In the genomic region with DNA sequence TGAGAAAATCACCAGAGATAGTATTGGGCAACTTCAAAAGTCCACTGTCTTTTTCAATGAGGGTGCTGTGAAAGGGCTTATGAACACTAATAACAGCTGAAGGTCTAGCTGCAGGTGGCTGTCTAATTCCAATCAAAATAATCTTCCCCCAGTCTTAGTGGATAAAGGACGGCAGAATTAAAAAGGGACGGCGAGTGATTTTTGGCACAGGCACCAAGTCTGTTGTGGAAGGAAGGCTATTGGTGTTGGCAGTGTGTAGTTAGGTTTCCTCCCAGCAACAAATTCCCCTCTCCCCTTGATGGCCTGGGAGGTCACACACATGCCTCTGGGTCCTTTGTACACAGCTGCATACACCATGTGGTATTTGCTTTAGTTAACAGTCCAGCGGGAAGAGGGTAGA, we compare ENCODE assay signal across 20 mouse cellular contexts.
"Had no signal": no experiment of that assay in that cellular context is flagged by ENCODE, and none has a peak within 500 bp of the region (broad histone marks: within the 10 kb centered on the region; RNA-seq: fewer than 3 reads in every experiment).

No protein-coding gene starts in this region.

- H3K4me2 ChIP-seq: limb, embryonic 12.5 days; limb, embryonic 15.5 days; liver, embryonic 11.5 days; lung, embryonic 14.5 days; neural tube, embryonic 12.5 days; neural tube, embryonic 15.5 days had no signal

- H3K9ac ChIP-seq: limb, embryonic 12.5 days; limb, embryonic 15.5 days; liver, embryonic 14.5 days; liver, postnatal 0 days; lung, embryonic 14.5 days; neural tube, embryonic 12.5 days; neural tube, embryonic 15.5 days had no signal

- H3K9me3 ChIP-seq: limb, embryonic 12.5 days; limb, embryonic 15.5 days; midbrain, embryonic 10.5 days; neural tube, embryonic 12.5 days; neural tube, embryonic 15.5 days had no signal

- DNase-seq: kidney, adult 2 months; kidney, postnatal 25 days; layer of hippocampus, adult 9-11 months; liver, postnatal 0 days; lung, embryonic 14.5 days; midbrain, embryonic 14.5 days; thymus, adult 18-20 months; thymus, postnatal 4 days had no signal

- ATAC-seq: liver, postnatal 0 days; lung, postnatal 0 days had no signal

- H3K27ac ChIP-seq: kidney, postnatal 0 days; layer of hippocampus, adult 2 months; left cerebral cortex, adult 2 months; limb, embryonic 12.5 days; limb, embryonic 15.5 days; liver, embryonic 14.5 days; neural tube, embryonic 12.5 days; neural tube, embryonic 15.5 days had no signal

- H3K4me1 ChIP-seq: megakaryocyte, embryonic 14.5 days had no signal

- H3K36me3 ChIP-seq: limb, embryonic 12.5 days; limb, embryonic 15.5 days; midbrain, embryonic 10.5 days; neural tube, embryonic 12.5 days; neural tube, embryonic 15.5 days had no signal

- H3K4me3 ChIP-seq: layer of hippocampus, adult 2 months; left cerebral cortex, adult 2 months; limb, embryonic 12.5 days; limb, embryonic 15.5 days; megakaryocyte, embryonic 14.5 days; midbrain, embryonic 10.5 days; neural tube, embryonic 12.5 days; neural tube, embryonic 15.5 days had no signal

- H3K27me3 ChIP-seq: limb, embryonic 12.5 days; limb, embryonic 15.5 days; megakaryocyte, embryonic 14.5 days; neural tube, embryonic 12.5 days; neural tube, embryonic 15.5 days had no signal
